Mouse (Mus musculus) MEL (cell line): Measurements from ENCODE around the gene Tlk1. TPM values are rescaled to one million over a fixed set of nuclear protein-coding genes. Genes with fewer than 3 reads are reported as not detected.

Experiments
- DNase-seq: peaks from one replicate; pipeline ENCODE4 v3.0.0; 2011; ENCODE audit warnings: low read depth, low spot score
- H3K27ac ChIP-seq: 2 replicates; pipeline ENCODE4 v1.5.1; 2012; ENCODE audit warnings: low read depth, mild to moderate bottlenecking, control low read depth, low read length, moderate library complexity; ENCODE audit not compliant: control insufficient read depth
- H3K27me3 ChIP-seq, 2 experiments: fragments of 150-350 bp in 1 of 2; sonication (generic) in 1 of 2; 2 replicates each; pipeline ENCODE4 v1.6.1; 2012; ENCODE audit warnings: low read length in 2 of 2, mild to moderate bottlenecking in 2 of 2, improper control_type of control experiment in 1 of 2, moderate library complexity in 1 of 2; ENCODE audit not compliant: insufficient read depth in 2 of 2, control insufficient read depth in 1 of 2
- H3K36me3 ChIP-seq, 2 experiments: 2 replicates each; pipeline ENCODE4 v1.6.1; 2012 to 2014; ENCODE audit warnings: low read length in 2 of 2, improper control_type of control experiment in 1 of 2, inconsistent platforms in 1 of 2, mild to moderate bottlenecking in 1 of 2; ENCODE audit not compliant: insufficient read depth in 2 of 2, control insufficient read depth in 1 of 2
- H3K4me1 ChIP-seq, 2 experiments: fragments of 150-350 bp in 1 of 2; sonication (generic) in 1 of 2; 2 replicates each; pipeline ENCODE4 v1.6.1; 2012; ENCODE audit warnings: low read length in 2 of 2, improper control_type of control experiment in 1 of 2, mild to moderate bottlenecking in 1 of 2; ENCODE audit not compliant: insufficient read depth in 2 of 2, control insufficient read depth in 1 of 2
- H3K4me3 ChIP-seq, 2 experiments: fragments of 150-350 bp in 1 of 2; sonication (generic) in 1 of 2; 2 replicates each; pipeline ENCODE4 v1.5.1; 2012; ENCODE audit warnings: low read depth in 2 of 2, low read length in 2 of 2, mild to moderate bottlenecking in 2 of 2, moderate library complexity in 2 of 2, control low read depth in 1 of 2, improper control_type of control experiment in 1 of 2; ENCODE audit not compliant: control insufficient read depth in 1 of 2, insufficient read depth in 1 of 2
- H3K79me2 ChIP-seq: 2 replicates; pipeline ENCODE4 v1.6.1; 2012; ENCODE audit warnings: mild to moderate bottlenecking, low read length, moderate library complexity; ENCODE audit not compliant: control insufficient read depth, poor library complexity, insufficient read depth
- H3K9ac ChIP-seq: 2 replicates; pipeline ENCODE4 v1.6.1; 2012; ENCODE audit warnings: low read depth, mild to moderate bottlenecking, control low read depth, low read length, moderate library complexity; ENCODE audit not compliant: control insufficient read depth, poor library complexity, severe bottlenecking
- H3K9me3 ChIP-seq: fragments of 150-350 bp; sonication (generic); replicated peaks from 2 replicates; pipeline ENCODE4 v1.6.1; 2012; ENCODE audit warnings: mild to moderate bottlenecking, low read length, improper control_type of control experiment, moderate library complexity; ENCODE audit not compliant: insufficient read depth
- E2F4 ChIP-seq: IDR thresholded peaks from 2 replicates; pipeline ENCODE4 v1.6.1; 2011; ENCODE audit warnings: low read depth, low read length, improper control_type of control experiment, borderline replicate concordance
- ELF1 ChIP-seq: IDR thresholded peaks from 2 replicates; pipeline ENCODE4 v1.6.1; 2014; ENCODE audit warnings: low read depth, mild to moderate bottlenecking, inconsistent platforms, low read length, improper control_type of control experiment, moderate library complexity
- EP300 ChIP-seq, 2 experiments: IDR thresholded peaks; 2 replicates each; pipeline ENCODE4 v1.6.1; 2011; ENCODE audit warnings: improper control_type of control experiment in 2 of 2, low read length in 2 of 2, low read depth in 1 of 2, mild to moderate bottlenecking in 1 of 2
- ETS1 ChIP-seq: IDR thresholded peaks from 2 replicates; pipeline ENCODE4 v1.6.1; 2012; ENCODE audit warnings: low read depth, mild to moderate bottlenecking, inconsistent platforms, low read length, improper control_type of control experiment, moderate library complexity
- GATA1 ChIP-seq: IDR thresholded peaks from 2 replicates; pipeline ENCODE4 v1.6.1; 2011; ENCODE audit warnings: low read depth, low read length, improper control_type of control experiment
- HCFC1 ChIP-seq: IDR thresholded peaks from 2 replicates; pipeline ENCODE4 v1.6.1; 2012; ENCODE audit warnings: low read depth, mild to moderate bottlenecking, inconsistent platforms, low read length, improper control_type of control experiment, moderate library complexity
- JUND ChIP-seq: IDR thresholded peaks from 2 replicates; pipeline ENCODE4 v1.6.1; 2011; ENCODE audit warnings: low read depth, mild to moderate bottlenecking, improper control_type of control experiment, low read length
- NELFE ChIP-seq: IDR thresholded peaks from 2 replicates; pipeline ENCODE4 v1.6.1; 2011; ENCODE audit warnings: low read depth, low read length, improper control_type of control experiment
- NRF1 ChIP-seq: IDR thresholded peaks from 2 replicates; pipeline ENCODE4 v1.6.1; 2014; ENCODE audit warnings: low read depth, mild to moderate bottlenecking, inconsistent platforms, low read length, improper control_type of control experiment, moderate library complexity; ENCODE audit not compliant: poor library complexity, insufficient read depth, severe bottlenecking
- POLR2AphosphoS2 ChIP-seq: IDR thresholded peaks from 2 replicates; pipeline ENCODE4 v1.6.1; 2011; ENCODE audit warnings: low read length, improper control_type of control experiment
- RAD21 ChIP-seq: IDR thresholded peaks from 2 replicates; pipeline ENCODE4 v1.6.1; 2011; ENCODE audit warnings: mild to moderate bottlenecking, low read depth, low read length, improper control_type of control experiment
- TBP ChIP-seq: IDR thresholded peaks from 2 replicates; pipeline ENCODE4 v1.8.0; 2011; ENCODE audit warnings: low read depth, low read length, improper control_type of control experiment
- TCF12 ChIP-seq: IDR thresholded peaks from 2 replicates; pipeline ENCODE4 v1.6.1; 2014; ENCODE audit warnings: low read depth, mild to moderate bottlenecking, inconsistent platforms, low read length, improper control_type of control experiment, moderate library complexity
- USF1 ChIP-seq: IDR thresholded peaks from 2 replicates; pipeline ENCODE4 v1.6.1; 2014; ENCODE audit warnings: low read depth, mild to moderate bottlenecking, inconsistent platforms, low read length, improper control_type of control experiment, moderate library complexity
- ZC3H11A ChIP-seq: IDR thresholded peaks from 2 replicates; pipeline ENCODE4 v1.6.1; 2012; ENCODE audit warnings: low read depth, mild to moderate bottlenecking, inconsistent platforms, low read length, improper control_type of control experiment
- ZNF384 ChIP-seq: IDR thresholded peaks from 2 replicates; pipeline ENCODE4 v1.6.1; 2012; ENCODE audit warnings: low read depth, mild to moderate bottlenecking, inconsistent platforms, low read length, improper control_type of control experiment
- polyA plus RNA-seq, 2 experiments: library from polyadenylated mRNA; stranded (reverse) in 1 of 2; unstranded in 1 of 2; fragments of >175 nt in 1 of 2; fragments of >200 nt in 1 of 2; gene quantifications; 2 replicates each; pipeline versions ENCODE4 v1.2.1 to v1.2.4; 2012; ENCODE audit warnings: low replicate concordance in 2 of 2, low read depth in 1 of 2; ENCODE audit not compliant: insufficient read length in 2 of 2, insufficient read depth in 1 of 2, missing spikeins in 1 of 2
- total RNA-seq: library from RNA; depleted of rRNA; stranded (reverse); fragments of 300-350 nt; gene quantifications from 2 replicates; pipeline ENCODE4 v1.2.3, GENCODE M21; 2012

Tlk1 gene
- total and polyA plus RNA-seq, 3 experiments = 20.5 to 57.0 (median 56.6) TPM

GRCm38 (mm10) chr2:70867231-70867630 is 41.7 kb upstream of the Tlk1 start:
- peaks cover 0 to 9% of the 10 kb centered on the region in 2 experiments; a peak in 2 of 4 replicates for H3K36me3 ChIP-seq
- H3K27ac ChIP-seq = no peak overlapping the region
- TF ChIP-seq POLR2AphosphoS2 (no peak), NELFE (no peak), ELF1 (no peak), JUND (no peak), TBP (no peak), RAD21 (no peak), EP300 (IDR thresholded peaks at IDR 0.05; ENCODE audit: low read depth in 1 of 2, low read length in 2 of 2) (no peak), ZNF384 (no peak), E2F4 (no peak), HCFC1 (no peak), ZC3H11A (no peak)
- no peaks in the 10 kb centered on the region for H3K9me3 ChIP-seq
- H3K79me2 ChIP-seq = no peaks in the 10 kb centered on the region
- no peak overlapping the region for H3K4me3 ChIP-seq
- H3K27me3 ChIP-seq = no peaks in the 10 kb centered on the region; a peak in 1 of 4 replicates
- peaks cover 3 to 8% of the 10 kb centered on the region in 2 experiments for H3K4me1 ChIP-seq
- no peak for DNase-seq
- H3K9ac ChIP-seq = no peak overlapping the region

- no peak overlapping the region for H3K9ac ChIP-seq
- H3K4me1 ChIP-seq = no peaks in the 10 kb centered on the region
- TF ChIP-seq ETS1 (no peak), USF1 (no peak), E2F4 (no peak), ZNF384 (no peak), NRF1 (no peak), TCF12 (no peak), GATA1 (no peak), RAD21 (no peak)
- TF ChIP-seq, all 39 proteins: peak for 0
- Histone ChIP-seq H3K27me3 (no peaks in the 10 kb centered on the region; a peak in 1 of 4 replicates), H3K4me3 (no peak overlapping the region), H3K79me2 (no peaks in the 10 kb centered on the region), H3K9me3 (no peaks in the 10 kb centered on the region), H3K27ac (no peak overlapping the region), H3K36me3 (no peaks in the 10 kb centered on the region)
- no peak for DNase-seq
Measured at GRCm38 (mm10) chr2:70862881-70863280, 37.4 kb upstream of the Tlk1 start.
